Mouse (Mus musculus) liver, embryonic 14.5 days (tissue): Measurements from ENCODE around the gene Zfp280b.

ENCODE experiments used
- CTCF ChIP-seq: IDR thresholded peaks from 2 replicates; pipeline ENCODE4 v1.5.1; 2016; ENCODE audit warnings: antibody characterized with exemption, low read depth, control low read depth
- EP300 ChIP-seq: IDR thresholded peaks from 2 replicates; pipeline ENCODE4 v1.6.1; 2016; ENCODE audit warnings: antibody characterized with exemption, low read depth

DNA sequence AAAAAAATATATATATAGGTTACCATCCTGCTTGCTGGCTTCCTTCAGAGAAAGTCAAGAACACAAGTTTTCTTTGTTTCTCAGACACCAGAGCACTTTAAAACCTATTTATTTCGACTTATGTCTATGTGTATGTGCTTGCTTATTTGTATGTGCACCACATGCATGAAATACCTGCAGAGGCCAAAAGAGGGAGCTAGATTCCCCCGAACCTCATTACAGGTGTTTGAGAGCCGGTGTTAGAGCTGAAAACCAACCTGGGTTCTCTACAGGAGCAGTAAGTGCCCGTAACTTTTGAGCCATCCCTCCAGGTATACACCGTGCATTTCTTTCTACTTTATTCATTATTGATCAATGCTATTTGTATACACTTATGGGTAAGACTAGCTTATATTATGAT is 30.0 kb downstream of the Zfp280b start:
- TF ChIP-seq CTCF (no peak), EP300 (no peak)
